Mouse (Mus musculus) ES-Bruce4 (cell line): ENCODE measurements at regions not wholly inside any gene's neighbourhood (a gene's known extent, or its start where the extent isn't known, plus 50 kb on each side); places are given as distances from the start of the nearest gene placed in this dataset.

Experiments
- H3K27ac ChIP-seq: 2 replicates; pipeline ENCODE4 v1.5.1; 2012; ENCODE audit warnings: low read length, inconsistent platforms; ENCODE audit not compliant: insufficient read depth
- H3K27me3 ChIP-seq: 2 replicates; pipeline ENCODE4 v1.6.1; 2012; ENCODE audit warnings: mild to moderate bottlenecking, low read length, inconsistent platforms; ENCODE audit not compliant: control insufficient read depth, poor library complexity, insufficient read depth, severe bottlenecking
- H3K36me3 ChIP-seq: 2 replicates; pipeline ENCODE4 v1.6.1; 2012; ENCODE audit warnings: inconsistent platforms, mild to moderate bottlenecking, low read length, moderate library complexity; ENCODE audit not compliant: control insufficient read depth, poor library complexity, insufficient read depth, severe bottlenecking
- H3K4me1 ChIP-seq: one replicate; pipeline ENCODE4 v1.8.1; 2011; ENCODE audit warnings: low read length; ENCODE audit not compliant: control insufficient read depth, insufficient read depth
- H3K4me3 ChIP-seq: 2 replicates; pipeline ENCODE4 v1.5.1; 2011; ENCODE audit warnings: low read depth, mild to moderate bottlenecking, low read length
- H3K9ac ChIP-seq: 2 replicates; pipeline ENCODE4 v1.6.1; 2012; ENCODE audit warnings: low read depth, mild to moderate bottlenecking, inconsistent platforms; ENCODE audit not compliant: poor library complexity, severe bottlenecking
- H3K9me3 ChIP-seq: replicated peaks from 2 replicates; pipeline ENCODE4 v1.6.1; 2012; ENCODE audit warnings: mild to moderate bottlenecking, low read length, inconsistent platforms; ENCODE audit not compliant: control insufficient read depth, poor library complexity, insufficient read depth, severe bottlenecking
- CTCF ChIP-seq: IDR thresholded peaks from one replicate; pipeline ENCODE4 v1.8.1; 2011; ENCODE audit warnings: low read depth, low read length
- EP300 ChIP-seq: IDR thresholded peaks from 2 replicates; pipeline ENCODE4 v1.6.1; 2011; ENCODE audit warnings: low read depth, low read length; ENCODE audit not compliant: insufficient read depth
- POLR2A ChIP-seq: IDR thresholded peaks from one replicate; pipeline ENCODE4 v1.8.1; 2011; ENCODE audit warnings: low read length; ENCODE audit not compliant: insufficient read depth

- Histone ChIP-seq H3K4me1 (no peaks in the 10 kb centered on the region), H3K9me3 (no peaks in the 10 kb centered on the region), H3K27me3 (no peaks in the 10 kb centered on the region), H3K4me3 (no peak overlapping the region), H3K9ac (no peak overlapping the region), H3K27ac (no peak overlapping the region), H3K36me3 (no peaks in the 10 kb centered on the region)
- TF ChIP-seq EP300 (no peak), POLR2A (no peak), CTCF (peak; percentile 31)
Observed at GRCm38 (mm10) chr2:51830286-51830944, 104.5 kb downstream of the Rbm43 start.

GRCm38 (mm10) chr2:51830965-51831720, 103.8 kb downstream of the Rbm43 start:
- Histone ChIP-seq H3K27ac (no peak overlapping the region), H3K4me3 (no peak overlapping the region), H3K4me1 (no peaks in the 10 kb centered on the region), H3K9ac (no peak overlapping the region), H3K9me3 (no peaks in the 10 kb centered on the region), H3K36me3 (no peaks in the 10 kb centered on the region), H3K27me3 (no peaks in the 10 kb centered on the region)
- TF ChIP-seq POLR2A: no peak
- TF ChIP-seq CTCF: no peak
- TF ChIP-seq EP300: no peak

GRCm38 (mm10) chr2:51837864-51838263, 97.1 kb downstream of the Rbm43 start:
- TF ChIP-seq EP300 (no peak), CTCF (no peak), POLR2A (no peak)
- no peak overlapping the region for H3K9ac ChIP-seq
- H3K4me3 ChIP-seq: no peak overlapping the region
- H3K27ac ChIP-seq: no peak overlapping the region
- H3K27me3 ChIP-seq: no peaks in the 10 kb centered on the region
- H3K4me1 ChIP-seq: no peaks in the 10 kb centered on the region
- no peaks in the 10 kb centered on the region for H3K36me3 ChIP-seq
- no peaks in the 10 kb centered on the region for H3K9me3 ChIP-seq

- Histone ChIP-seq H3K36me3 (no peaks in the 10 kb centered on the region), H3K27ac (no peak overlapping the region), H3K4me1 (no peaks in the 10 kb centered on the region), H3K9ac (no peak overlapping the region), H3K9me3 (no peaks in the 10 kb centered on the region), H3K27me3 (no peaks in the 10 kb centered on the region), H3K4me3 (no peak overlapping the region)
- TF ChIP-seq EP300: no peak
- TF ChIP-seq POLR2A: no peak
- TF ChIP-seq CTCF: no peak
Observed at GRCm38 (mm10) chr2:51840808-51841207, 94.2 kb downstream of the Rbm43 start.

GRCm38 (mm10) chr2:51844831-51845230, 90.1 kb downstream of the Rbm43 start:
- no peaks in the 10 kb centered on the region for H3K36me3 ChIP-seq
- H3K9ac ChIP-seq: no peak overlapping the region
- no peak for TF ChIP-seq POLR2A
- H3K4me1 ChIP-seq: no peaks in the 10 kb centered on the region
- no peaks in the 10 kb centered on the region for H3K9me3 ChIP-seq
- H3K27me3 ChIP-seq: no peaks in the 10 kb centered on the region
- no peak overlapping the region for H3K4me3 ChIP-seq
- no peak overlapping the region for H3K27ac ChIP-seq

GRCm38 (mm10) chr2:51847556-51847955, 87.4 kb downstream of the Rbm43 start:
- H3K36me3 ChIP-seq: no peaks in the 10 kb centered on the region
- H3K27me3 ChIP-seq: no peaks in the 10 kb centered on the region
- H3K4me1 ChIP-seq: no peaks in the 10 kb centered on the region
- TF ChIP-seq EP300: no peak
- TF ChIP-seq CTCF: no peak
- no peak for TF ChIP-seq POLR2A
- no peak overlapping the region for H3K9ac ChIP-seq
- H3K4me3 ChIP-seq: no peak overlapping the region
- H3K9me3 ChIP-seq: no peaks in the 10 kb centered on the region
- H3K27ac ChIP-seq: no peak overlapping the region
